Mouse (Mus musculus) layer of hippocampus, adult 2 months (tissue): ENCODE results near the gene Smarcc2. TPM values are rescaled to one million over a fixed set of nuclear protein-coding genes. Genes with fewer than 3 reads are reported as not detected.

Experiments
- DNase-seq, 2 experiments: peaks; one replicate each; pipeline ENCODE4 v3.0.0; 2022; ENCODE audit warnings: low spot score in 2 of 2
- H3K27ac ChIP-seq: fragments of 200-600 bp; 2 replicates; pipeline ENCODE4 v1.8.1; 2022
- H3K4me3 ChIP-seq: fragments of 200-600 bp; 2 replicates; pipeline ENCODE4 v1.8.1; 2022; ENCODE audit warnings: mild to moderate bottlenecking
- CTCF ChIP-seq: fragments of 200-600 bp; conservative IDR thresholded peaks from 2 replicates; pipeline ENCODE4 v1.8.1; 2022; ENCODE audit warnings: antibody characterized with exemption, mild to moderate bottlenecking, moderate library complexity
- total RNA-seq, 2 experiments: library from RNA; stranded (reverse); gene quantifications; 2 replicates each; pipeline ENCODE4 v1.2.3; 2021

The Smarcc2 gene
- total RNA-seq, 2 experiments from 2014 or later = 246 to 255 TPM

DNA sequence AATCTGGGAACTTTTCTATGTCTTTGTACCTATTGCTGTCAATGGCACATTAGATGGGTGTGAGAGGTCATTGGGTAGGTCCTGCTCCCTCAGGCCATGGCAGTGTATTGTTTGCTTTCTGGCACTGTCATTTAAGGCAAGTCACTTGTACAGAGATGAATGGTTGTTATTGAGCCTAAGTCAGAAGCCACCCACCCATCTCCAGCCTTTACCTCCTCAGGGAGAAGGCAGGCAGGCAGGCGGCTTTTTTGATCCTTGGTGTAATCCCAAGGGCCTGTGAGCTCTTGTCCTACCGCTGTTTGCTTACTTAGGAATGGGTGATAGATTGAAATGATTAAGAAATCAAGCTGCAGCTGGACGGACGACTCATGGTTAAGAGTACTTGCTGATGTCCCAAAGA is 29.6 kb upstream of the Smarcc2 start:
- DNase-seq = no peak
- TF ChIP-seq CTCF = no peak
- no peak overlapping the region for H3K4me3 ChIP-seq
- no peak overlapping the region for H3K27ac ChIP-seq

DNA sequence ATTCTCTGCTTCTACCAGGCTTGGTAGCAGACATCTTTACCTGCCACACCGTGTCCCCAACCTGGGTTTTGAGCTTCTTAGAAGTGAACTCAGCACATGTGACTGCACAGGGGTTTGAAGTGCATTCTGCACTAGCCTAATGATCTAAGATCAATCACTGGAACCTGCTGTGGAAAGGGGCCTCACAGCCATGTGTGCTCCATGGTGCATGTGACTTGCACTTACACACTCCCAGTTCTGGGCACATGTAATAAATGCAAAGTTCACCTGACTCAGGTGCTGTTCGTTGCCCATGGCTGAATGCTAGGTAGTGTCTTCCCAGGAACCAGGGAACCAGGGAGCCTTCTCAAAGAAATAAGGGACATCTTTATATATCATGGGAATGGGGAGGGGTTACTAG is 25.6 kb upstream of the Smarcc2 start:
- no peak for TF ChIP-seq CTCF
- no peak for DNase-seq

DNA sequence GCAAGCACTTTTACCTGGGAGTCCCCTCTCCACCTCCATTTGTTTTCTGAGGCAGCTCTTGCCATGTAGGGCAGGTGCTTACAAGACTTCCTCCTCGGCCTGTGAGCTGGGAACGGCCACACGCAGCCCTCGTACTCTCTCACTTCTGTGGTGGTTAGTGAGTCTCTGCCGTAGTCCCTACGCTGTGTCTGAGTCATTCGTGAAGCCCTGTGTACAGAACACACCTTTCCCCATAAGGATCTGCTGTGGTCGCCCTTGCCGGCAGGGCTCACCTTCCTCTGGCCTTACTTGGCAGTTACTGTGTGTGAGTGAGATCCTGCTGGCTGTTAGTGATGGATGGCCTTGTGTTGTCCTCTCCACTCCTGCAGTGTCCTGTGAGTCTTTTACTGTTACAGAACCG is 24.4 kb upstream of the Smarcc2 start:
- no peak overlapping the region for H3K4me3 ChIP-seq
- no peak for DNase-seq
- TF ChIP-seq CTCF = no peak
- peak overlapping the region; percentile 49; the same call in 1 of the 2 replicates for H3K27ac ChIP-seq

More for the DNA sequence above, 25.6 kb upstream of the Smarcc2 start:
- H3K4me3 ChIP-seq = no peak overlapping the region
- H3K27ac ChIP-seq = no peak overlapping the region

DNA sequence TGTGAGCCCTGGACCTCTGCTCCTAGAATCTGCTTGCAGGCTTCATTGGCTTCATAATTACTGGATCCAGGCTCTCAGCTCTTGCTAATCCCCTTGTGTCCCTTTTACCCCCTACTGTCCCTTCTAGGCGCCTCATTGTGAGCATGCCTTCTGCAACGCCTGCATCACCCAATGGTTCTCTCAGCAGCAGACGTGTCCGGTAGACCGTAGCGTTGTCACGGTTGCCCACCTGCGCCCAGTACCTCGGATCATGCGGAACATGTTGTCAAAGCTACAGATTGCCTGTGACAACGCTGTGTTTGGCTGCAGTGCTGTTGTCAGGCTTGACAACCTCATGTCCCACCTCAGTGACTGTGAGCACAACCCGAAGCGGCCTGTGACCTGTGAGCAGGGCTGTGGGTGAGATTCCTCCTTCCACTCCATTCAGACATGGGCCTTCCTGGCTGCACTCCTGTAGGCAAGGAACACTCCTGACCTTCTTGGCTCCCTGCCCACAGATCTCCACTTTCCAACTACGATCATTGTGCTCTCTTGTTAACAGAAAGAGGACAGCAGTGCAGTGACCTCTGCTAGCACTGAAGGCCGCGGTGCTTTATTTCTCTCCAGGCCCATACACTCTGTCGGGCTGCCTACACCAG is 23.7 kb upstream of the Smarcc2 start:
- no peak for TF ChIP-seq CTCF
- no peak for DNase-seq
- H3K4me3 ChIP-seq = no peak overlapping the region
- peak overlapping the region; percentile 49 for H3K27ac ChIP-seq

DNA sequence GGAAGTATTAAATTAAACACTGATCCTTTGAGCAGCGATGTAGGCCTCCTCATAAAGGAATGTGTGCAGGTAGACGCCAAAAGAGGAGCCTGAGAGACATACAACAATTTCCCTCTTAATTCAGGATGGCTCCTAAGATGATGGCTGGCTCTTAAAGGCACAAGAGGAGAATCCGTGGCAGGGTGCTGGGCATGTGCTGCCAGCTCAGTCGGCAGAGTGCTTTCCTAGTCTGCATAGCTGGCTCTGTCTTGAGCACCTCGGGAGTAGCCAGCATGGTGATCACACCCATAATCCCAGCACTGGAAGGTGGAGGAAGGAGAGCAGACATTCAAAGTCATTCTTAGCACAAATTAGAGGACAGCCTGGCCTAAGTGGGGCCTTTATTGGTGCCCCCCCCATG is 23.2 kb upstream of the Smarcc2 start:
- Histone ChIP-seq H3K27ac (peak overlapping the region; percentile 49), H3K4me3 (no peak overlapping the region)
- DNase-seq = no peak
- no peak for TF ChIP-seq CTCF

DNA sequence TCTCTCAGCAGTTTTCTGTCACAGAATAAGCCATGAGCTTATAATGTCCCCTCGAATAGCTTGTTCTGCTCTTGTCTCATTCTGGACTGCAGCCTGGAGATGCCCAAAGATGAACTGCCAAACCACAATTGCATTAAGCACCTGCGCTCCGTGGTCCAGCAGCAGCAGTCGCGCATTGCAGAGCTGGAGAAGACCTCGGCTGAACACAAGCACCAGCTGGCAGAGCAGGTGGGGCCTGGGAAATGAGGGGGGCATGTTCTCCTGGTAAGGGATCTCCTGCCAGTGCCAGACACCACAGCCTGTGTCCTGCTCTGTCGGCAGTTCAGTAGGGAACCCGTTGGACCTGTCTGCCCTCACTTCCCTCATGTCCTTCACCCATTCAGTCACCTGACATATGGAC is 22.7 kb upstream of the Smarcc2 start:
- H3K4me3 ChIP-seq = no peak overlapping the region
- TF ChIP-seq CTCF = no peak
- H3K27ac ChIP-seq = peak overlapping the region; percentile 49
- no peak for DNase-seq

DNA sequence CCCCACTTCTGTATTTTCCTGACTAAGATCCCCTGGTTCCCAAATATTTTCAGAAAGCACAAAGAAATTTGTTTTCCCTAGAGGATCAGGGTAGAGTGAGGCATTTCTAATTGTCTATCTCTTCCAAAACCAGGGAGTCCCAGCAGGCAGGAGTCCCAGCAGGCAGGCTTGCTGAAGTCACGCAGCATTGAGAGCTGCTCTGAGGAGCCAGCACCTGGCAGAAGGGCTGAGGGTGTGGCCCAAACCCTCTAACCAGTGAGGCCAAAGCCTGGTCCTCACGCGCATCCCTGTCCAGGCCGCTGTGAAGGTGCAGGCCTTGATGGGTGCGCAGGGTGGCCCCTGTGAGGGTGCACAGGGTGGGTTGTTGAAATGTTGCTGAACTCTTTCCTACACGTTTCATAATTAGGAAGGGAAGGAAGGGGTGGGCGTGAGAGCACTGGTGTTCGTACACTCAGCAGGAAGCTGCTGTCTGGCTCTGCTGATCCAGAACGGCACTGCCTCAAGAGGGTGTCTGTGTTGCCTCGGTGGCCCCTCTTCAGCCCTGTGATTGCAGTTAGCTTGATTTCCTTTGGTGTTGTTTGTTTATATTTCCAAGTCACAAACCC is 20.3 kb upstream of the Smarcc2 start:
- H3K4me3 ChIP-seq = no peak overlapping the region
- no peak for TF ChIP-seq CTCF
- peak overlapping the region; percentile 80 for H3K27ac ChIP-seq
- peak in 1 of 2 experiments; percentile 32 for DNase-seq

DNA sequence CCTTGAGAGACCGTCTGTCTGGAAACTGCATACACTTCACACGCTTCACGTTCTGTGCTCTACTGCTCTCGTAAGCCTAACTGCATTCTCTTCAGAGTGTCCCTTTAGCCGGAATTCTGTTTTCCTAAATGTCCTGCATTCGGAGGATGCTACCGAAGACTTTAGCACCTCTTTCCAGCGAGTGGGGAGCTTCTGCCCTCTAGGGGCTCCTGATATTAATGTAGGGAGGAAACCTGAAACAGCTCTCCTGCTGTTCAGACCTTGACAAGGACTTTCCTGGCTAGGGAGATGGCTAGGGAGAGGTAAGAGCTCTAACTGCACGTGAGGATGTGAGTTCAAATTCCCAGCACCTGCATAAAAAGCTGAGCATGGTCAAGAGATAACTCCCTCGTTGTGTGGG is 18.6 kb upstream of the Smarcc2 start:
- Histone ChIP-seq H3K4me3 (no peak overlapping the region), H3K27ac (0 out of 2 replicates have a peak overlapping the region, but pooled peaks have one; percentile 80)
- peak; percentile 74 for TF ChIP-seq CTCF
- DNase-seq = no peak

DNA sequence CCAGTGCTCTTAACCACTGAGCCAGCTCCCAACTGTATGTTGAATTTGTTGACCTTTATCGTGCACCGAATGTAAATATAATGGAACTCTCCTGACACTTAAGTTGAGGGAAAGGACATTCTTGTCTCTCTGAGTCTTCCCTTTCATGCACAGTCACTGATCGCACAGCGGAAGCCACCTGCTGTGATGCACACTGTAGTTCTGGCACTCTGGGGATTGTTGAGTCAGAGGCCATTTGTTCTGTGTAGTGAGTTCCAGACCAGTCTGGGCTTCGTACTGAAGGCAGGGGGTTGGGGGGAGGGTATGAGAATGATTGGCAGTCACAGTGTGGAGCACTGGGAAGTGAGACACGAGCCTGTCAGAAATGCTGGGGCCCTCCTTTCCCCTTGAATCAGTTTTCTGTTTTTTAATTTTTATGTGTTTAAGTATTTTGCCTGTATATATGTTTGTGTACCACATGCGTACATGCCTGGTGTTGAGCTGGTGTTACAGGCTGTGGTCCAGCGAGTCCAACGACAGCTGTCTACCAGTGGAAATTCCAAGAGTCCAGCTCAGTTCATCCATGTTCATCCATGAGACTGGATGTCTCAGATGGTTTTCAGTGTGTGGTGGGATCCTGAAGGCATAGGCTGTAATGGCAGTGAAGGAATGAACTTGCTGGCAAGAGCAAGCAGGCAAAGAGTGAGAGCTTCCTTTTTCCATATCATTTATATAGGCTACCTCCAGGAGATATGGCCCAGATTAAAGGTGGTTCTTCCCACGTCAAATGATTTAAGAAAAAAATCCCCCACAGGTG is 17.5 kb upstream of the Smarcc2 start:
- no peak for TF ChIP-seq CTCF
- H3K4me3 ChIP-seq = no peak overlapping the region
- DNase-seq = no peak
- H3K27ac ChIP-seq = no peak overlapping the region

DNA sequence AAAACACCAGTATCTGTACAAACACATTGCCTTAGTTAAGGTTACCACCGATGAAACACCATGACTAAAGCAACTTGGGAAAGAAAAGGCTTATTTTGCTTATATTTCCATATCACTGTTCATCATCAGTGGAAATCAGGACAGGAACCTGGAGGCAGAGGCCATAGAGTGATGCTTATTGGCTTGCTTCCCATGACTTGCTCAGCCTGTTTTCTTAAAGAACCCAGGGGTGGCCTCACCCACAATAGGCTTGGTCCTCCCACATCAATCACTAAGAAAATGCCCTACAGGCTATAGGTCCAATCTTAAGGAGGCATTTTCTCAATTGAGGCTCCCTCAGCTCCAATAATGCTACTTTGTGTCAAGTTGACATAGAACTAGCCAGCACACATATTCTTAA is 16.3 kb upstream of the Smarcc2 start:
- H3K4me3 ChIP-seq = no peak overlapping the region
- TF ChIP-seq CTCF = no peak
- DNase-seq = no peak
- no peak overlapping the region for H3K27ac ChIP-seq

DNA sequence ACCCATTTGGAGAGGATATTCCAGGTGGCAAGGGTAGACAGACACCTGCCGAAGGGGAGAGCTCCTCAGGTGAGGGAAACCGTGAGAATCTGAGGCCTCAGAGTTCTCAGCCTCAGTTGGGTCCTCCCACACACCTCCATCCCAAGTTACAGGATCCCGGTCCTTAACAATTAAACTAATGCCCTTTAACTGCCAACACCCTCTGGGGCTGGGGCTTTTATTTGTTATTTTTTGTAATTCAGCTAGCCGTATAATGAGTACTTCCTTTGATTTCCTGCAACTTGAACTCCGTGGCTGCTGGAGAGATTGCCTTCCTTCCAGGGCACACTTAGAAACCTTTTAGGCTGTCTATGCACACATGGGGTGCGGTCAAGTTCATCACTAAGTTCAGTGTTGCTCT is 14.7 kb upstream of the Smarcc2 start:
- no peak overlapping the region for H3K4me3 ChIP-seq
- DNase-seq = no peak
- no peak overlapping the region for H3K27ac ChIP-seq
- TF ChIP-seq CTCF = no peak

DNA sequence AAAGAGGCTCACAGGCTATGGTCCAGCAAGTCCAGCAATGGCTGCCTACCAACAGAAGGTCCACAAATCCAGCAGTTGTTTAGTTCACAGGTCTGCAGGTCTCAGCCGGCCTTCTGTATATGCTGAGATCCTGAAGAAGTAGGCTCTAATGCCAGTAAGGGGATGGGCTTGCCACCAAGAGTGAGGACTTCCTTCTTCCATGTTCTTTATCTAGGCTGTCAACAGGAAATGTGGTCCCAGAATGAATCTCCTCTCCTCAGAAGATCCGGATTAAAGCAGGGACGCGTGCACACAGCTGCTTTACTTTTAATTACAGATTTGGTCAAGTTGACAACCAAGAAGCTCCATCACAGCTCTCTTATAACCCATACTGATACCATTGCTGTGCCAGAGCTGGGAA is 13.6 kb upstream of the Smarcc2 start:
- Histone ChIP-seq H3K4me3 (no peak overlapping the region), H3K27ac (0 out of 2 replicates have a peak overlapping the region, but pooled peaks have one; percentile 14)
- no peak for DNase-seq
- no peak for TF ChIP-seq CTCF

DNA sequence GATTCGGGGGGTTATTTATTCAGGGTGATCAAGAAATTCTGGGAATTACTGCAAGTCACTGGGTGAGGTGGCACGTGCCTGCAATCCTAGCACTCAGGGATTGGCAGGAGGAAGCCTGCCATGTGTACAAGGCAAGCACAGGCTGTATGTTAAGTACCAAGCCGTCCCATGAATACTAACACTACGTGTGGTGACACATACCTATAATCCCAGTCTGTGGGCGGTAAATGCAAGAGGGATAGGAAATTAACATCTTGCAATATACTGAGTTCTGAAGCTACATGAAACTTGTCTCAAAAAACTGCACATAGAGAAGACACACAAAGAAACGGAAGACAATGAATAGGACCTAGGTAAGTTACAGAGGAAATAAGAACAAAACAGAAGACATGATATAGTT is 8.0 kb upstream of the Smarcc2 start:
- no peak for TF ChIP-seq CTCF
- DNase-seq = no peak
- no peak overlapping the region for H3K27ac ChIP-seq
- H3K4me3 ChIP-seq = no peak overlapping the region
